Mouse (Mus musculus) neural tube, postnatal 0 days (tissue): ENCODE results near the gene Actl7a. TPM values are rescaled to one million over a fixed set of nuclear protein-coding genes. Genes with fewer than 3 reads are reported as not detected.

Experiments used
- polyA plus RNA-seq: library from polyadenylated mRNA; unstranded; fragments of >200 nt; fragmentation: Nextera tagmentation; extraction: Ambion mirVana; gene quantifications from 2 replicates; pipeline ENCODE4 v1.2.1, GENCODE M21; 2015

The Actl7a gene
- not detected in 2 replicates for polyA plus RNA-seq

DNA sequence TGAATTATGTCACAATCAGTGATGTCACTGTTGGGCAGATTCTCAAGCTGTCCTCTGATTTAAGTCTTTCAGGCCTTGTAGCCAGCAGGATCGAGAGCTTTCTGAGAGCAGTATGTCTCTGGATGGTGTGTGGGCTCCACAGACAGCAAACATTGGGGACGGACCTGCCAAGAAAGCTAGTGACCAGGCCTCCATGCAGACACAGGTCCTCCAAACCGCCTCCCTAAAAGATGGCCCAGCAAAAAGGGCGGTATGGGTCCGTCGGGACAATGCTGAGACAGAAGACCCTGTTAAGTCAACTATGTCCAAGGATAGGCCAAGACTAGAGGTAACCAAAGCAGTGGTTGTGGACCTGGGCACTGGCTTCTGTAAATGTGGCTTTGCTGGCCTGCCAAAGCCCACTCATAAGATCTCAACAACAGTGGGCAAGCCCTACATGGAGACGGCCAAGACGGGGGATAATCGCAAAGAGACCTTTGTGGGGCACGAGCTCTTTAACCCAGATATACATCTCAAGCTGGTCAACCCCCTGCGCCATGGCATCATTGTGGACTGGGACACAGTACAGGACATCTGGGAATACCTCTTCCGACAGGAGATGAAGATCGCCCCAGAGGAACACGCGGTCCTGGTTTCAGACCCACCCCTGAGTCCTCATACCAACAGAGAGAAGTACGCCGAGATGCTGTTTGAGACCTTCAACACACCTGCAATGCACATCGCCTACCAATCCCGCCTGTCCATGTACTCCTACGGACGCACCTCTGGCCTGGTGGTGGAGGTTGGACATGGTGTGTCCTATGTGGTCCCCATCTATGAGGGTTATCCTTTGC lies at the start of gene Actl7a:
Gene Actl7a, plus strand, starts transcription at position 51 of the 833 bp plus-strand sequence.

GRCm38 (mm10) chr4:56740020-56740485 lies 3.2 kb upstream of the Actl7a start, which contains the start of gene Gm26657:
Gene Gm26657 (plus strand): TSS chr4:56740070.

GRCm38 (mm10) chr4:56741041-56741493 lies 2.1 kb upstream of the Actl7a start, which contains the start of gene Actl7b:
Gene Actl7b (minus strand): TSS chr4:56741443.

Other genes with a start within 250 kb of the Actl7a start
- not detected in 2 replicates for gene Gm26657, start 3.3 kb upstream of the Actl7a start, polyA plus RNA-seq
- gene Actl7b, start 2.0 kb upstream of the Actl7a start, polyA plus RNA-seq: not detected in 2 replicates
- gene Elp1, start 58.9 kb downstream of the Actl7a start, polyA plus RNA-seq: 42.1 and 46.9 TPM in 2 replicates
- gene Fam206a, start 58.9 kb downstream of the Actl7a start, polyA plus RNA-seq: 11.2 and 12.2 TPM in 2 replicates
- 20.1 and 22.5 TPM in 2 replicates for gene Ctnnal1, start 121.8 kb downstream of the Actl7a start, polyA plus RNA-seq
- gene Tmem245, start 204.0 kb downstream of the Actl7a start, polyA plus RNA-seq: 11.9 and 12.5 TPM in 2 replicates
- gene Frrs1l, start 247.0 kb downstream of the Actl7a start, polyA plus RNA-seq: 30.5 and 30.9 TPM in 2 replicates